Mouse (Mus musculus) kidney, postnatal 0 days (tissue): ENCODE data around the gene Unc45a. TPM values are rescaled to one million over a fixed set of nuclear protein-coding genes. Genes with fewer than 3 reads are reported as not detected.
"Not testable (repeated sequence)": the region's sequence is repeated elsewhere in the genome, so short reads cannot be mapped to it uniquely, and the experiment has no call there.

Source experiments
- ATAC-seq: fragments of 200-750 bp; cut with Nextera tagmentation; replicated peaks from 2 replicates; pipeline ENCODE4 v1.8.0; 2017; ENCODE audit warnings: low read depth, moderate number of reproducible peaks, moderate TSS enrichment, moderate library complexity; ENCODE audit not compliant: low FRiP score
- DNase-seq: peaks from one replicate; pipeline ENCODE4 v3.0.0-alpha.2; 2016; ENCODE audit warnings: low spot score
- H3K27ac ChIP-seq: fragments of 300-500 bp; sonication (generic); 2 replicates; pipeline ENCODE4 v1.5.1; 2014; ENCODE audit warnings: mild to moderate bottlenecking
- H3K27me3 ChIP-seq: fragments of 300-500 bp; sonication (generic); 2 replicates; pipeline ENCODE4 v1.6.1; 2014; ENCODE audit warnings: low read length, mixed read lengths; ENCODE audit not compliant: insufficient read depth
- H3K36me3 ChIP-seq: fragments of 300-500 bp; sonication (generic); 2 replicates; pipeline ENCODE4 v1.6.1; 2014; ENCODE audit warnings: low read length, mixed read lengths; ENCODE audit not compliant: insufficient read depth
- H3K4me1 ChIP-seq: fragments of 300-500 bp; sonication (generic); replicated peaks from 2 replicates; pipeline ENCODE4 v1.6.1; 2014; ENCODE audit warnings: antibody characterized with exemption, low read length, mixed read lengths; ENCODE audit not compliant: insufficient read depth
- H3K4me2 ChIP-seq: fragments of 300-500 bp; sonication (generic); 2 replicates; pipeline ENCODE4 v1.6.1; 2014; ENCODE audit warnings: mild to moderate bottlenecking, low read length, moderate library complexity, mixed read lengths
- H3K4me3 ChIP-seq: fragments of 300-500 bp; sonication (generic); replicated peaks from 2 replicates; pipeline ENCODE4 v1.5.1; 2014; ENCODE audit warnings: low read depth, low read length
- H3K9ac ChIP-seq: fragments of 300-500 bp; sonication (generic); 2 replicates; pipeline ENCODE4 v1.6.1; 2014; ENCODE audit warnings: low read depth, low read length
- H3K9me3 ChIP-seq: fragments of 300-500 bp; sonication (generic); replicated peaks from 2 replicates; pipeline ENCODE4 v1.6.1; 2016; ENCODE audit warnings: low read length, inconsistent platforms, mixed read lengths
- CTCF ChIP-seq: IDR thresholded peaks from 2 replicates; pipeline ENCODE4 v1.5.1; 2016; ENCODE audit warnings: antibody characterized with exemption, low read depth, mild to moderate bottlenecking, moderate library complexity
- WGBS: fragments of 180-500 bp; shearing (Covaris S2); extraction: QIAGEN DNeasy Blood & Tissue Kit; methylation state at CpG from one replicate; pipeline ENCODE4 v1.1.7; 2014; 5-methylcytosine and 5-hydroxymethylcytosine counted together
- polyA plus RNA-seq: library from polyadenylated mRNA; unstranded; fragments of >200 nt; fragmentation: Nextera tagmentation; extraction: Ambion mirVana; gene quantifications from 2 replicates; pipeline ENCODE4 v1.2.1, GENCODE M21; 2015

Unc45a gene
- polyA plus RNA-seq, 1 experiment from 2014 or later, result 28.2 TPM

DNA sequence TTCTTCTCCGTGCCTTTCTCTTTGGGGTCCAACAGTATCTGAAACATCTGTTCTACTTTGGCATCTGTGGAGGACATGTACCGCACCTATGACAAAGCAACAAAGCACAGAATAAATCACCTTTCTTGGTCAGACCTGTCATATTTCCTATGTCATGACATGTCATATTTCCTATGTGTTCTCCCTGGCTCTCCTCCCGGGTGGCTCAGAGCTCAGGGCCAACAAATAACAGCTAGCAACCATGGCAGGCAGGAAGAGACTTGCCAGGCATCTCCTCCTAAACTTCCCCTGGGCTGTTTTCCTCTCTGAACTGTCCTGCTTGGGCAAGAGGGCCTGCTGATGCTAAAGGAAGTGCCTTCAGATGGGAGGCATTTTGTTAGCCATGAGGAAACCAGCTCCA is 3.9 kb downstream of the Unc45a start:
- Histone ChIP-seq H3K4me2 (no peak overlapping the region), H3K4me3 (no peak overlapping the region), H3K9me3 (no peaks in the 10 kb centered on the region), H3K36me3 (peaks cover 44% of the 10 kb centered on the region), H3K4me1 (peaks cover 4% of the 10 kb centered on the region; the same call in 1 of the 2 replicates), H3K9ac (no peak overlapping the region), H3K27ac (no peak overlapping the region), H3K27me3 (no peaks in the 10 kb centered on the region)
- ATAC-seq (no peak), DNase-seq (no peak)
- no peak for TF ChIP-seq CTCF
- 83% methylated on average over 3 of the region's 3 CpGs for WGBS

DNA sequence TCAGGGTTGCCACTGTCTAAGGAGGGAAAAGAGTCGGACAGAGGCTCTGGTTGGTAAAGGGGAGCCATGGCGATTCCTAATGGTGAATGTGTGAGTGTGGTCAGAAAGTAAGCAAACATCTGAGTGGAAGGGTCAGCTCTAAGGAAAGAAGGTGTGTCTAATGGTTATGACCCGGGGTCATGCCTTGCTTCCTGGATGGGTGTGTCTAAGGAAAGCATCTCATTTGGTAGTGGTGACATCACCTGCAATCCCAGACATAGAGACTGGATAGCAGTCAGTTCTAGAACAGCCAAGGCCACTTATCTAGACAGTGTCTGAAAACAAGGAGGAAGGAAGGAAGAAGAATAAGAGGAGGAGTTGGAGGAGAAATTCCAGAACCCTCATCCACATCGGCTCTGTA is 6.0 kb downstream of the Unc45a start:
- no peaks in the 10 kb centered on the region for H3K9me3 ChIP-seq
- no peak for TF ChIP-seq CTCF
- H3K4me3 ChIP-seq, result no peak overlapping the region
- no peaks in the 10 kb centered on the region for H3K27me3 ChIP-seq
- 87% methylated on average over 4 of the region's 4 CpGs for WGBS
- H3K27ac ChIP-seq, result no peak overlapping the region
- H3K36me3 ChIP-seq, result peaks cover 62% of the 10 kb centered on the region
- H3K9ac ChIP-seq, result no peak overlapping the region
- DNase-seq, result no peak
- ATAC-seq, result no peak
- H3K4me1 ChIP-seq, result peaks cover 4% of the 10 kb centered on the region; the same call in 1 of the 2 replicates
- no peak overlapping the region for H3K4me2 ChIP-seq

DNA sequence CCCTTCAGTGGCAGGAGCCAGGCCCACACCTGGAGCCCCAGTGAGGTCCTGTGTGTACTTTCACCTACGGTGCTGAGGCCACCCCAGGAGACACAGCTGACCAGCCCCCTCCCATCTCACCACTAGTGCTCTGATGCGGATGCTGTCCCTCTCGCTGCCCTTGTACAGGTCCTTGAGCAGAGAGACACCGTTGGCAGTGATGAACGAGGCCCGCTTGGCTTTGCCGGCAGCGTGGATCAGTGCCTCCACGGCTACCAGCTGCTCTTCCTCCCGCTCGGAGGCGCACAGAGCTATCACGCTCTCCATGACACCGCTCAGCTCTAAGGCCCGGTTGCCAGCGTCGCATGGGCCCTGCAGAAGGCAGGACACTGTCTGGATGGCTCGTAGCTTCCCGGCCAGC is 9.4 kb downstream of the Unc45a start:
- Histone ChIP-seq H3K36me3 (peaks cover 80% of the 10 kb centered on the region), H3K9me3 (no peaks in the 10 kb centered on the region), H3K4me2 (no peak overlapping the region), H3K4me1 (no peaks in the 10 kb centered on the region), H3K9ac (no peak overlapping the region), H3K27me3 (no peaks in the 10 kb centered on the region), H3K27ac (no peak overlapping the region), H3K4me3 (no peak overlapping the region)
- no peak for TF ChIP-seq CTCF
- WGBS, result 84% methylated on average over 19 of the region's 19 CpGs
- ATAC-seq, result no peak
- no peak for DNase-seq

DNA sequence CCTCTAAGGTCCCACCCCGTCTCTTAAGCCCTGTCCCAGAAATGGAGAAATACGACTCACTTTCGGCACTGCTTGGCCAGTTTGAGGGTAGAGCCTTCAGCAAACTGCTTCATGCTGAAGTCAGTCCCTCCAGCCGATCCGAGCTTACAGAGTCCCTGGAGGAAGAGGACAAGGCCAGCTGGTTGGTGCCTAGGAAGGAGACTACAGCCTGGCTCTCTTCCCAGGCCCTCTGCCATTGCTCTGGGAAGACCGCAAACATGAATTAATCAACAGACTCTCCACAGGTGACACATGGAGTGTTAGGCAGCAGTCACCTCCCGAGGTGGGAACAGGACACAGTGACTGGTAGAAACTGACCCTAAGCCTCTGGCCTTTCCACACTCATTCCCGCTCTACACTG is 10.5 kb downstream of the Unc45a start:
- Histone ChIP-seq H3K27me3 (no peaks in the 10 kb centered on the region), H3K27ac (no peak overlapping the region)
- 89% methylated on average over 8 of the region's 8 CpGs for WGBS

DNA sequence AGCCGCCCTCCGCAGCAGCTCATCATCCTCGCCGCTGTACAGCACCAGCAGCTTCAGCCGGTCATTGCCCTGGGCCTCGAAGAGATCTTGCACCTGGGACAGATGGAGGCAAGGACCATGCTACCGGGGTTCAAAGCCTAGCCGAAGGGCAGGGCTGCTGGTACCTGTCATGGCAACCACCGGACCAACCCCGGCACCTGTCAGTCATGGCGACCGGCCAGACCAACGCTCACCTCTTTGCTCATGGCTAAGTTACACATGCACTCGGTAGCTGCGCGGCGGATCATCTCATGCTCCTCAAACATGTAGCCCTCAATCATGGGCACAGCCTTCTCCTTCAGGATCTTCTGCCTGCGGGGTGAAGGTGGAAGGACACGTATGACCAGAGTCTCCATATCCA is 14.7 kb downstream of the Unc45a start:
- no peaks in the 10 kb centered on the region for H3K27me3 ChIP-seq
- H3K9ac ChIP-seq, result no peak overlapping the region
- H3K9me3 ChIP-seq, result no peaks in the 10 kb centered on the region
- TF ChIP-seq CTCF, result no peak
- H3K4me2 ChIP-seq, result no peak overlapping the region
- no peak for DNase-seq
- peaks cover 48% of the 10 kb centered on the region for H3K36me3 ChIP-seq
- 95% methylated on average over 19 of the region's 19 CpGs for WGBS
- no peak for ATAC-seq
- H3K4me3 ChIP-seq, result no peak overlapping the region
- peaks cover 3% of the 10 kb centered on the region; the same call in 1 of the 2 replicates for H3K4me1 ChIP-seq
- H3K27ac ChIP-seq, result no peak overlapping the region

More for the DNA sequence above, 10.5 kb downstream of the Unc45a start:
- H3K9ac ChIP-seq, result no peak overlapping the region
- TF ChIP-seq CTCF, result no peak
- DNase-seq (no peak), ATAC-seq (no peak)
- H3K36me3 ChIP-seq, result peaks cover 81% of the 10 kb centered on the region
- H3K4me3 ChIP-seq, result no peak overlapping the region
- no peaks in the 10 kb centered on the region for H3K4me1 ChIP-seq
- H3K4me2 ChIP-seq, result no peak overlapping the region
- no peaks in the 10 kb centered on the region for H3K9me3 ChIP-seq

DNA sequence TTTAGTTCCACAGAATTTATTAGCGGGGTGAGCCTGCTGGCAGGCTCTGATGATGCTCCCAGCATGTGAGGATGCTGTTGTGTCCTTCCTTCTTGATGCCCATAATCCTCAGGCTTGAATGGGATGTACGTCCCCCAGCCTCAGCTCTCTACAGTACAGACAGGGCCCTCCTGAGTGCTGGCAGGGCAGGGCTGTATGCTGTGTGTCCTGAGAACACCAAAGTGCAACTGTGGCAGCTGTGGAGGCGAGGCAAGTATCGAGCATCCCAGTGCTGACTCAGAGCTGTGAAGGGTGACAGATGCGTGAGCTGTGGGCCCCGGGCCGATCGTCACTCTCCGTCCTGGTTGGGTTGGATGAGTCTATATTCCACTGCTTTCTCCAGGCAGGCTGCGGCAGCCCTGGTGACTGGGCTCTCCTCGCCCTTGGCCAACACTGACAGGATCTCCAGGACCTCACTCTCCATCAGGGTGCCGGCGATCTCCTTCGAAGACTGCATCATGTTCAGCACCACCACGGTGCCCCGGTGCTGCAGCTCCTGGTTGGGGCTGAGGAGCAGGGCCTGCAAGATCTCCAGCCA is 15.4 kb downstream of the Unc45a start:
- peaks cover 3% of the 10 kb centered on the region; the same call in 1 of the 2 replicates for H3K4me1 ChIP-seq
- no peak for TF ChIP-seq CTCF
- no peak for DNase-seq
- 93% methylated on average over 16 of the region's 16 CpGs for WGBS
- ATAC-seq, result no peak
- H3K4me2 ChIP-seq, result no peak overlapping the region
- H3K36me3 ChIP-seq, result peaks cover 41% of the 10 kb centered on the region
- 0 out of 2 replicates have a peak overlapping the region, but pooled peaks have one; percentile 74 for H3K27ac ChIP-seq
- H3K9ac ChIP-seq, result no peak overlapping the region
- no peaks in the 10 kb centered on the region for H3K27me3 ChIP-seq
- no peak overlapping the region for H3K4me3 ChIP-seq
- no peaks in the 10 kb centered on the region for H3K9me3 ChIP-seq

DNA sequence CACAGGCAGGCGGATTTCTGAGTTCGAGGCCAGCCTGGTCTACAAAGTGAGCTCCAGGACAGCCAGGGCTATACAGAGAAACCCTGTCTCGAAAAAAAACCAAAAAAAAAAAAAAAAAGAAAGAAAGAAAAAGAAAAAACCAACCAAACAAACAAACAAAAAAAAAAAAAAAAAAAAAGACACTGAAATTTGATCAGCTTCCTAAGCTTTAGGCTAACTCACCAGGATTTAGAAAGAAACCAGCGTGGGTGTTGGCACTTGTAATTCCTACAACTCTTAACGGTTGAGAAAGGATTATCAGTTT is 16.0 kb downstream of the Unc45a start:
- not testable (repeated sequence) for H3K4me3 ChIP-seq, H3K4me1 ChIP-seq, ATAC-seq, H3K27me3 ChIP-seq, DNase-seq, H3K9me3 ChIP-seq, H3K9ac ChIP-seq
- 34% methylated on average over 4 of the region's 5 CpGs for whole genome bisulfite sequencing
- peak overlapping the region; percentile 74; the same call in 1 of the 2 replicates for H3K27ac ChIP-seq
- H3K36me3 ChIP-seq, result peaks cover 39% of the 10 kb centered on the region
- H3K4me2 ChIP-seq, result peak overlapping the region; percentile 66; the same call in 1 of the 2 replicates
